Mouse (Mus musculus): ENCODE data around the gene Gm16253.

Gm16253 gene

GRCm38 (mm10) chr3:96576690-96577541 is at the start of gene Gm16253:
Gene Gm16253 (plus strand): TSS chr3:96576984.
- DNase-seq (ENCODE audit: low spot score in 2 of 2) = peak; percentile 97 to 99

- no peak for DNase-seq (ENCODE audit: low spot score in 2 of 2)
Measured at GRCm38 (mm10) chr3:96528506-96528905, 48.3 kb upstream of the Gm16253 start.

- no peak for DNase-seq (ENCODE audit: low spot score in 2 of 2)
Measured at GRCm38 (mm10) chr3:96532050-96532449, 44.7 kb upstream of the Gm16253 start.

GRCm38 (mm10) chr3:96534300-96534699 is 42.5 kb upstream of the Gm16253 start:
- DNase-seq (ENCODE audit: low spot score in 2 of 2) = no peak

GRCm38 (mm10) chr3:96539316-96539715 is 37.5 kb upstream of the Gm16253 start:
- DNase-seq (ENCODE audit: low spot score in 2 of 2) = no peak

GRCm38 (mm10) chr3:96540740-96541139 is 36.0 kb upstream of the Gm16253 start:
- DNase-seq (ENCODE audit: low spot score in 2 of 2) = no peak

GRCm38 (mm10) chr3:96541328-96542078 is 35.3 kb upstream of the Gm16253 start:
- DNase-seq (ENCODE audit: low spot score in 2 of 2) = no peak

- DNase-seq (ENCODE audit: low spot score in 2 of 2) = no peak
Measured at GRCm38 (mm10) chr3:96542554-96542953, 34.2 kb upstream of the Gm16253 start.

GRCm38 (mm10) chr3:96543345-96543744 is 33.4 kb upstream of the Gm16253 start:
- DNase-seq (ENCODE audit: low spot score in 2 of 2) = no peak

GRCm38 (mm10) chr3:96545565-96545964 is 31.2 kb upstream of the Gm16253 start:
- no peak for DNase-seq (ENCODE audit: low spot score in 2 of 2)

- no peak for DNase-seq (ENCODE audit: low spot score in 2 of 2)
Measured at GRCm38 (mm10) chr3:96546880-96547279, 29.9 kb upstream of the Gm16253 start.

- no peak for DNase-seq (ENCODE audit: low spot score in 2 of 2)
Measured at GRCm38 (mm10) chr3:96547389-96547960, 29.3 kb upstream of the Gm16253 start.

- DNase-seq (ENCODE audit: low spot score in 2 of 2) = no peak
Measured at GRCm38 (mm10) chr3:96548824-96549223, 28.0 kb upstream of the Gm16253 start.

GRCm38 (mm10) chr3:96549346-96549745 is 27.4 kb upstream of the Gm16253 start:
- DNase-seq (ENCODE audit: low spot score in 2 of 2) = no peak

GRCm38 (mm10) chr3:96551203-96551602 is 25.6 kb upstream of the Gm16253 start:
- DNase-seq (ENCODE audit: low spot score in 2 of 2) = peak; percentile 69 to 81

GRCm38 (mm10) chr3:96551890-96552289 is 24.9 kb upstream of the Gm16253 start:
- DNase-seq (ENCODE audit: low spot score in 2 of 2) = peak; percentile 28 to 56

GRCm38 (mm10) chr3:96553601-96554000 is 23.2 kb upstream of the Gm16253 start:
- no peak for DNase-seq (ENCODE audit: low spot score in 2 of 2)

GRCm38 (mm10) chr3:96554251-96554650 is 22.5 kb upstream of the Gm16253 start:
- no peak for DNase-seq (ENCODE audit: low spot score in 2 of 2)

GRCm38 (mm10) chr3:96555041-96555596 is 21.7 kb upstream of the Gm16253 start:
- peak; percentile 93 to 94 for DNase-seq (ENCODE audit: low spot score in 2 of 2)

GRCm38 (mm10) chr3:96555999-96556614 is 20.7 kb upstream of the Gm16253 start:
- peak in 1 of 2 experiments; percentile 19 for DNase-seq (ENCODE audit: low spot score in 2 of 2)
